Mouse (Mus musculus) lung, embryonic 14.5 days (tissue): Measurements from ENCODE around the gene Rab11fip3. TPM values are rescaled to one million over a fixed set of nuclear protein-coding genes. Genes with fewer than 3 reads are reported as not detected.
"Not testable (repeated sequence)": the region's sequence is repeated elsewhere in the genome, so short reads cannot be mapped to it uniquely, and the experiment has no call there.

ENCODE experiments used
- ATAC-seq: fragments of 200-750 bp; cut with Nextera tagmentation; 2 replicates; pipeline ENCODE4 v1.8.0; 2017; ENCODE audit warnings: mild to moderate bottlenecking, moderate TSS enrichment, moderate library complexity; ENCODE audit not compliant: insufficient read depth
- DNase-seq: peaks from one replicate; pipeline ENCODE4 v3.0.0-alpha.2; 2015
- H3K27ac ChIP-seq: fragments of 300-500 bp; sonication (generic); 2 replicates; pipeline ENCODE4 v1.5.1; 2014; ENCODE audit warnings: low read depth, mild to moderate bottlenecking, moderate library complexity
- H3K27me3 ChIP-seq: fragments of 300-500 bp; sonication (generic); 2 replicates; pipeline ENCODE4 v1.6.1; 2014; ENCODE audit warnings: low read length, control low read depth; ENCODE audit not compliant: insufficient read depth
- H3K36me3 ChIP-seq: fragments of 300-500 bp; sonication (generic); 2 replicates; pipeline ENCODE4 v1.6.1; 2014; ENCODE audit warnings: control low read depth; ENCODE audit not compliant: insufficient read depth
- H3K4me1 ChIP-seq: fragments of 300-500 bp; sonication (generic); 2 replicates; pipeline ENCODE4 v1.6.1; 2014; ENCODE audit warnings: antibody characterized with exemption, control low read depth; ENCODE audit not compliant: insufficient read depth
- H3K4me2 ChIP-seq: fragments of 300-500 bp; sonication (generic); 2 replicates; pipeline ENCODE4 v1.6.1; 2014; ENCODE audit warnings: mild to moderate bottlenecking
- H3K4me3 ChIP-seq: fragments of 300-500 bp; sonication (generic); 2 replicates; pipeline ENCODE4 v1.5.1; 2014; ENCODE audit warnings: low read depth, low read length
- H3K9ac ChIP-seq: fragments of 300-500 bp; sonication (generic); 2 replicates; pipeline ENCODE4 v1.6.1; 2014
- H3K9me3 ChIP-seq: fragments of 300-500 bp; sonication (generic); 2 replicates; pipeline ENCODE4 v1.6.1; 2016; ENCODE audit warnings: low read depth, low read length, control low read depth
- CTCF ChIP-seq: IDR thresholded peaks from 2 replicates; pipeline ENCODE4 v1.5.1; 2016; ENCODE audit warnings: antibody characterized with exemption, low read depth
- WGBS: fragments of 180-500 bp; shearing (Covaris S2); extraction: QIAGEN DNeasy Blood & Tissue Kit; methylation state at CpG from one replicate; pipeline ENCODE4 v1.1.7; 2014; 5-methylcytosine and 5-hydroxymethylcytosine counted together
- polyA plus RNA-seq: library from polyadenylated mRNA; unstranded; fragments of >200 nt; fragmentation: Nextera tagmentation; extraction: Ambion mirVana; gene quantifications from 2 replicates; pipeline ENCODE4 v1.2.1, GENCODE M21; 2014

Rab11fip3 gene
- 15.2 and 15.3 TPM in 2 replicates for polyA plus RNA-seq

DNA sequence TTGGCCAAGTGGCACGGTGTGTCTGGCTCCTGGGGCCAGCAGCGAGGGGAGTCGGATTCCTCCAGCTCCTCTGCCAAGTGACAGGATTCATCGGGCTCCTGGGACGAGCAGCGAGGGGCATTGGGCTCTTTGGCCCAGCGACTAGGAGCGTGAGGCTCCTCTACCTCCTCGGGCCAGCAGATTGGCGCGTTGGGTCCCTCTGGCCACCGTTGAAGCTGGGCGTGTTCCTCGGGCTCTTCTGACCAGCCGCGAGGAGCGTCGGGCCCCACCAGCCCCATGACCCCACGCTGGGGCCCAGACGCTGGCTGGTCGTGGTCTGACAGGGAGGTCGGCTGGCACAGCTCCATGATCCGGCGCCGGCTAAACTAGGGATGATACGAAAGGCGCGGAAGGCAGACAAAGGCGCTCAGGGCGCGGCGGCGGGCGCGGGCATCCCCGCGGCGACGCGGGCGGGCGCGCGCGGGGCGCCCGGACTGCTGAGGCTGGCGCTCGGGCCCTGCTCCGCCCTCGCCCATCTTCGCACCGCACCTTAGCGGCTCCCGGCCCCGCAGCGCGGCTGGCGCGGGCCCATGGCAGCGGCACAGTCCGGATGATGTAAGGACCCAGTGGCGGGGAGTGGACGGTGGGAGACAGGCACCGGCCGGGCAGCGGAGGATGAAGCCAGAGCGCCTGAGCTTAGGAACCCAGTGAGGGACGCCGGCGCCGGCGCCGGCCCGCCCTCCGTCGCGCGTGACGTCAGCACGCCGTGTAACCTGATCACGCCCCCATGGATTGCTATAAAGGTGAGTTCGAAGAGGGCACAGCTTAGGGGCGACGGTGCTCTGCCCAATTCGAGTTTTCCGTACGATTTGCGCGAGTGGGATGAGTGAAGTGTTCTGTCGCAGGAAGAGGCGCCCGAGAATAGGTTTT, at the start of gene Rab11fip3:
Gene Rab11fip3, minus strand, starts transcription at position 725 of the 909 bp plus-strand sequence.
- WGBS: under 1% methylated on average over 92 of the region's 94 CpGs
- peaks cover 14% of the 10 kb centered on the region; the same call in 1 of the 2 replicates for H3K4me1 ChIP-seq
- peak; percentile 95 for DNase-seq

DNA sequence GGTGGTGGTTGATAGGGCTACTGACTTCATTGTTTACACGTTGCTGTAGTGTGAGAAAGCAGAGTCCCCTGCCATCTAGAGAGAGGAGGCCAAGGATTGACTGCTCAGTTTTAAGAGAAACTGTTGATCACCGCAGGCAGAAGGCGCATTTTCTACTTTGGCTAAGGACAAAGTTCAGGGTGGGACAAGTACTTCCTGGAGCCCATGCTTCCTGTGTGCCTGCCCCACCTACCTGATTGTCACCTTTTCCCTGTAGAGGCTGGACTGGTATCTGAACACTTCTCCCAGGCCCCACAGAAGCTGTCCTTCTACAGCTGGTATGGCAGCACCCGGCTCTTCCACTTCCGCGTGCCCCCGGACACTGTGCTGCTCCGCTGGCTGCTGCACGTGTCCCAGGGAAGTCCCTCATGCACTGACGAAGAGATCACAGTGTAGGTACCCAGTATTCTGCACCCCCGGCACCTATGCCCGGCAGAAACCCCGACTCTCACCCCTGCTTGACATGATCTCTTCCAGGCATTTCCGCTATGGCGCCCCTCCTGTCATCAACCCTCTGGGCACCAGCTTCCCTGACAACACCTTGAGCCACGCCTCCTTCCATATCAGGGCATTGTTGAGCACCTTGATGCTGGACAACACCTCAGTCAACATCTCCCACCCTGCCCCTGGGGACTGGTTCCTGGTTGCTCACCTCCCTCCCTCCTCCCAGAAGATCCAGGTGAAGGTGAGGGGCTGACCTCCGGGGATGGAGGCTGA, 47.3 kb upstream of the Rab11fip3 start:
- Histone ChIP-seq H3K27ac (no peak overlapping the region), H3K4me2 (no peak overlapping the region), H3K36me3 (no peaks in the 10 kb centered on the region), H3K27me3 (peaks cover 59% of the 10 kb centered on the region), H3K4me3 (no peak overlapping the region), H3K4me1 (no peaks in the 10 kb centered on the region), H3K9ac (no peak overlapping the region), H3K9me3 (no peaks in the 10 kb centered on the region)
- no peak for TF ChIP-seq CTCF
- 75% methylated on average over 17 of the region's 17 CpGs for WGBS
- DNase-seq (no peak), ATAC-seq (no peak)

More for the DNA sequence above, at the start of gene Rab11fip3:
- Histone ChIP-seq H3K9ac (peak within 1 kb of the TSS; percentile 79), H3K4me3 (peak within 1 kb of the TSS; percentile 81), H3K27me3 (no peaks in the 10 kb centered on the region), H3K27ac (0 out of 2 replicates have a peak within 1 kb of the TSS, but pooled peaks have one; percentile 46), H3K9me3 (no peaks in the 10 kb centered on the region), H3K36me3 (peaks cover 9% of the 10 kb centered on the region; the same call in 1 of the 2 replicates), H3K4me2 (peak within 1 kb of the TSS; percentile 99)
- TF ChIP-seq CTCF: no peak
- ATAC-seq: peak; percentile 93

DNA sequence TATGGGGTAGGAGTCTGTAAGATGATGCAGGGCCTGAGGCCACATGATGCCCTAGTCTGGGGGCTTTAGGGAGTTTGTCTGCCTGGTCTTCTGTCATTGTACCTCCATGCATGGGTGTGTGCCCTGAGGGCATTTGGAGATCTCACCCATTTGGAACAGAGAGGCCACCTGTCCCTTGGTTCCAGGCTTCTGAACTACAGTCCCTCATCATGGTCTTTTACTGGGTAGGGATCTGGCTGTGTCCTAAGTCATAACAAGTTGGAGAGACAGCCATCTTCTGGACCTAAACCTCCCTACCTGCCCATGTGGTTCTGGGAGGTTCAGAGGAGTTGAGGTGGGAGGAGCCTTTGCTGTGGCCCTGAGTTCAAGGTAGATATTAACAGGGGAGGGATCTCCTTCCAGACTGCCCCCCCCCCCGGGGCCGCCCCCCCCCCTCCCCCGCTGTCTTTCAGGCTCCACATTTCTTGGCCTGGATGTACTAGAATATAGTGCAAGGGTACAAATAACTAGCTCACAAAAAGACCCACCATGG, 46.7 kb upstream of the Rab11fip3 start:
- TF ChIP-seq CTCF: no peak
- ATAC-seq (no peak), DNase-seq (no peak)
- Histone ChIP-seq H3K4me3 (no peak overlapping the region), H3K9ac (no peak overlapping the region), H3K9me3 (no peaks in the 10 kb centered on the region), H3K4me1 (no peaks in the 10 kb centered on the region), H3K27me3 (peaks cover 65% of the 10 kb centered on the region), H3K4me2 (no peak overlapping the region), H3K36me3 (no peaks in the 10 kb centered on the region), H3K27ac (no peak overlapping the region)
- WGBS: 53% methylated on average over 3 of the region's 3 CpGs

GRCm38 (mm10) chr17:26115205-26115898, 46.0 kb upstream of the Rab11fip3 start:
- H3K4me2 ChIP-seq: no peak overlapping the region
- peaks cover 72% of the 10 kb centered on the region for H3K27me3 ChIP-seq
- no peak for TF ChIP-seq CTCF
- H3K9ac ChIP-seq: no peak overlapping the region
- ATAC-seq (no peak), DNase-seq (no peak)
- H3K4me3 ChIP-seq: no peak overlapping the region
- H3K9me3 ChIP-seq: no peaks in the 10 kb centered on the region
- no peak overlapping the region for H3K27ac ChIP-seq
- H3K4me1 ChIP-seq: no peaks in the 10 kb centered on the region
- WGBS: 82% methylated on average over 7 of the region's 7 CpGs
- no peaks in the 10 kb centered on the region for H3K36me3 ChIP-seq

DNA sequence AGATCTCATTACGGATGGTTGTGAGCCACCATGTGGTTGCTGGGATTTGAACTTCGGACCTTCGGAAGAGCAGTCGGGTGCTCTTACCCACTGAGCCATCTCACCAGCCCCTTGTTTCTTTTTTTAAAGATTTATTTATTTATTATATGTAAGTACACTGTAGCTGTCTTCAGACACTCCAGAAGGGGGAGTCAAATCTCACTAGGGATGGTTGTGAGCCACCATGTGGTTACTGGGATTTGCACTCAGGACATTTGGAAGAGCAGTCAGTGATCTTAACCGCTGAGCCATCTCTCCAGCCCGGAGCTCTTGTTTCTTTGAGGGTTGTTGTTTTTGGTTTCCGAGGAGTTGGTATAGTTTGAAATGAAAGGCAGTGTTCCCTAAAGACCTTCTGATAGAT, 45.1 kb upstream of the Rab11fip3 start:
- H3K4me1 ChIP-seq, H3K36me3 ChIP-seq, H3K4me2 ChIP-seq, ATAC-seq, H3K4me3 ChIP-seq, DNase-seq, H3K9me3 ChIP-seq, H3K9ac ChIP-seq, H3K27ac ChIP-seq: not testable (repeated sequence)
- H3K27me3 ChIP-seq: peaks cover 75% of the 10 kb centered on the region
- WGBS: 61% methylated on average over 7 of the region's 7 CpGs

DNA sequence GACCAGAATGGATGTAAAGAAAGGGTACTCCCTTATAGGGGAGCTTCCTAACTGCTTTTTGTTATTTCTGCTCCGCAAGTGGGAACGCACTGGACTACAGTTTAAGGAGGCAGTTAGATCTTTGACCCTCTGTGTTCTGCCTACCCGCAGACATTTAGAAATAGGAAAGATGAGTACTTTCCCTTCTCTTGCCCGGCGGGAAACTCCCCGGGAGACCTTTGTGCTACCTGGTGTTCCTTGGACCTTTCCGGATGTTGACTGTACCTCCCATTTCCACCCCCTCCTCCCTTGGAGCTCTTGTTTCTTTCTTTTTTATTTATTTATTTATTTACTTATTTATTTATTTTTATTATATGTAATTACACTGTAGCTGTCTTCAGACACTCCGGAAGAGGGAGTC, 44.7 kb upstream of the Rab11fip3 start:
- Histone ChIP-seq H3K27ac (no peak overlapping the region), H3K27me3 (peaks cover 71% of the 10 kb centered on the region), H3K36me3 (no peaks in the 10 kb centered on the region), H3K9me3 (no peaks in the 10 kb centered on the region), H3K4me1 (no peaks in the 10 kb centered on the region), H3K4me2 (peak overlapping the region; percentile 95), H3K4me3 (peak overlapping the region; percentile 63), H3K9ac (no peak overlapping the region)
- 14% methylated on average over 8 of the region's 8 CpGs for WGBS
- TF ChIP-seq CTCF: no peak
- ATAC-seq: no peak
- no peak for DNase-seq
